Mouse (Mus musculus): ENCODE data around the gene Scamp4.
A peak's percentile ranks its signal among the peaks of the same experiment; 100 is the strongest.

Gene Scamp4

GRCm38 (mm10) chr10:80653156-80653720 is 50.6 kb downstream of the Scamp4 start:
- no peak for DNase-seq (ENCODE audit: low spot score in 2 of 2)

DNA sequence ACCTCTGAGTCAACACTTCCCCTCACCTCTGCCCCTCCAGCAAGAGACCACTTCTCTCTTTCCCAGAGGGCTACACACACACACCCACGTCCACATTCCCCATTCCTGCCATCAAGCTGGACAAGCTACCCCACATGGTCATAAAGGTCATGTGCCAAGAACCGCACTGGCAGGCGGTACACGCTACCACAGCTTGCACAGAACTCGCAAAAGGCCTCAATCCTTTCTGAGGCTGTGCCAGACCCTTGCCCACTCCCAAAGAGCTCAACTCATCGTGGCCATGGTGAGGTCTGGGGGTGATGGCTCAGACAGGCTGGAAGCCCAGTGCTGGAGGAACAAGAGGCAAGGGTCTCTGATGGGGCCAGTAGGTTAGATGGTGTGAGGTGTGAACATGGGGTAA is 52.2 kb downstream of the Scamp4 start:
- DNase-seq (ENCODE audit: low spot score in 2 of 2), result no peak

- DNase-seq (ENCODE audit: low spot score in 2 of 2), result no peak
Observed at GRCm38 (mm10) chr10:80655406-80656129, 52.9 kb downstream of the Scamp4 start.

- DNase-seq (ENCODE audit: low spot score in 2 of 2), result peak; percentile 86 to 92
Observed at GRCm38 (mm10) chr10:80656130-80656862, 53.6 kb downstream of the Scamp4 start.

DNA sequence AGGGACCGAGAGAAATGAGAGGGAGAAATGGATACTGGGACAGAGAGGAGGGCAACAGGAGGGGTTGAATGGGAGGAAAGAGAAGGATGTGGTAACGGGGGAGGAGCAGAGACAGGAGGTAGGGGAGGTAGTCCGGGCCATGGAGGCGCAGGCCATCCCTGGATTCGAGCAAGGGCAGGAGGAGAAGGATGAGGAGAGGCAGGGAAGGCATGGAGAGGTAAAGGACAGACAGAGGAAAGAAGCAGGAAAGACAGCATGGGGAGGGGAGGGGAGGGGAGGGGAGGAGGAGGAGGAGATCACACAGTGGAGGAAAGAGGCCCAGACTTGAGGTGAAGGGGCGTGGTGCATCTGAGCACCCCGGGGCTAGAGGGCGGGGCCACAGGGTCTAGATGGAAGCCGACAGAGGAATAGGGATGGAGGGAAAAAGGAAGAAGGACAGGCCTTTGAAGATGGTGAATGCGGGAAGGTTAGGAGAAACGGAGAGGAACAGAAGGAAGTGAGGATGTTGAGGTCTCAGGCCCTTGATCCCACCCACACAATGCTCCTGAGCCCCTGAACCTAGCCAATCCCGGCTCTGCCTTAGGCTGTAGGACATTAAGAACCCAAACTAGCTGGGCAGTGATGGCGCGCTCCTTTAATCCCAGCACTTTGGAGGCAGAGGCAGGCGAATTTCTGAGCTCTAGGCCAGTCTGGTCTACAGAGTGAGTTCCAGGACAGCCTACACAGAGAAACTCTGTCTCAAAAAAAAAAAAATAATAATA is 54.4 kb downstream of the Scamp4 start, which contains the start of gene Btbd2:
Btbd2 (minus strand) TSS at position 209 of the 761 bp plus-strand sequence.
- DNase-seq (ENCODE audit: low spot score in 2 of 2), result no peak

DNA sequence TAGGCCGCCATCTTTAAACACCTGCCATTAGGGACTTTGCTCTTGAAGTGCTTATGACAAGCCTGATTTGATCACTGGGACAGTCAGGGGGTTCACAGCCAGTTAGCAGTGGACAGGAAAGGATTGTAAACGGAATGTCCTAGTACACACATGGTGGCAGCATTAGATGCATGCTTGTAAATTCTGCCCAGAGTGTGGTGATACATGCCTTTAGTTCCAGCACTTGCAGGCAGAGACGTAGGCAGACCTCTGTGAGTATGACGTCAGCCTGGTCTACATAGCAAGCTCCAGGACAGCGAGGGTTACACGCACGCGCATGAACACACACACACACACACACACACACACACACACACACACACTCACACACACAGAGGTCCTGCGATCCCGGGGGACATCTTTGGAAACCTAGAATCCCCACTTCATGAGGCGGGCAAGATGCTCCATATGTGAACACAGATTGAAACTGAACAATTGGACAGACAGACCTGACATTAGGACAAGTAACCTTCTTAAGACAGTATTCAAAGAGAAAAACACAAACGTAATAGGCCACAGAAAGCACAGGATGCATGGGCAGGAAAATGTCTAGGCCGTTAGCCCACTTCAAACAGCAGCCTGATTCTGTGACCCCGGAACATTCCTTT is 55.6 kb downstream of the Scamp4 start:
- DNase-seq (ENCODE audit: low spot score in 2 of 2), result no peak

GRCm38 (mm10) chr10:80658841-80659202 is 56.1 kb downstream of the Scamp4 start:
- DNase-seq (ENCODE audit: low spot score in 2 of 2), result no peak

GRCm38 (mm10) chr10:80659213-80659612 is 56.5 kb downstream of the Scamp4 start:
- DNase-seq (ENCODE audit: low spot score in 2 of 2), result peak; percentile 84 to 90

- DNase-seq (ENCODE audit: low spot score in 2 of 2), result no peak
Observed at GRCm38 (mm10) chr10:80661149-80661548, 58.5 kb downstream of the Scamp4 start.

DNA sequence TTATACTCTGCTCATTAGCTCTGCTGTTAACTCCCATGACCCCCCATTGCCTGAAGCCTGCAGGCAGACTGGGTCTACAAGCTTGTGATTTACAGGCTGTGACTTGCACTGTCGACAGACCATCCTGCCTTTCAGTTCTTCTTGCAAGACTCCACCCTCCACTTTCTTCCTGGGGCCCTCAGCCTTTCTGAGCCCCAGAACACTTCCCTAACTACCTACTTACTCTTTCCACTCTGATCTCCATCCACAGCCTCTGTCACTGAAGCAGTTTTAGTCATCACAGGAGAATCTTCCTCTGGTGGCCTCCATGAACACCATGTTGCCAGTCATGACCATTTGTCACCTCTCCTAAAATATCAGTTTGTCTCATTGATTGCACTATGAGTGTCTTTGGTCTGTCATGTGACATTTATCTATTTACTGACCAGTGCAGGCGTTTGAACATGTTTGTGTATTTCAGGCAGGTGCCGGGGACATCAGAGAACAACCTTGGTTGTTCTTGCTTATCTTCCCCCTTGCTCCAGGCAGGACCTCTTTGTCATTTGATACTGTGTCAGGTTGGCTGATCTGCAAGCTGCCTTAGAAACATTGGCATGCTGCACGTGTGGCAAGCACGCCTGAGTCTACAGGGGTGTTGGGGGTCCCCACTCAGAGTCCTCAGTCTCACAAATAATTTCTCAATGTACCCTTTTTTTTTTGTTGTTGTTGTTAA is 61.0 kb downstream of the Scamp4 start:
- DNase-seq (ENCODE audit: low spot score in 2 of 2), result no peak

DNA sequence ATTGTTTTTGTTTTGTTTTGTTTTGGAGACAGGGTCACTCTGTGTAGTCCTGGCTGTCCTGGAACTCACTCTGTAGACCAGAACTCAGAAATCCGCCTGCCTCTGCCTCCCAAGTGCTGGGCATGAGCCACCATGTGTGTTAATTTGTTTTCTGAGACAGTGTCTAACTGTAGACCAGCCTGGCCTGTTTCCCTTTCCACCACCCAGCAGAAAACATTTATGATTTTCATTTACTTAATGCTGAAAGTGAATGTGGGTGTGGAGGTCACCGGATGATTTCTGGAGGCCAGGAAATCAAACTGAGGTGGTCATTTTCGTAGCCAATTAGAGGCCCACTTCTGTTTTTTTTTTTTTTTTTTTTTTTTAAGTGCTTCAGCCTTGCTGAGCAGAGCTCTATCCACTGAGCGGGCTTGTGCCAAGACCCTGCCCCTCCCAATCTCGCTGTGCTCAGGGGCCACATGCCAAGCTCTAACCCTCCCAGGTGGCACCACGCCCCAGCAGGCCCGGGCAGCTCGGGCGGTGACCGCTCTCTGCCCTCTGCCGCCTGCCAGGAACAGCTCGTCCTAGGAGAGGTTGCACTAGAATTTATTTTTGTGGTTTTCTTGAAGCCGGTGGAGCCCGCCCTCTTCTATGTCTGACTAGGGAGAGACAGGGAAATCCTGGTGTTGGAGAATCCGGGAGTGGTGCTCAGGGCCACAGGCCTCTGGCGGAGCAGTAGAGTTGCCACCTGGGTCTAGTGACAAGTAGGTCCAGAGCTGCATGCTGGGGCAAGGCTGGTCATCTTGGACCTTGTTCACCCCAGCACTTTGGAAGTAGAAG is 61.7 kb downstream of the Scamp4 start:
- peak in 1 of 2 experiments; percentile 36 for DNase-seq (ENCODE audit: low spot score in 2 of 2)

DNA sequence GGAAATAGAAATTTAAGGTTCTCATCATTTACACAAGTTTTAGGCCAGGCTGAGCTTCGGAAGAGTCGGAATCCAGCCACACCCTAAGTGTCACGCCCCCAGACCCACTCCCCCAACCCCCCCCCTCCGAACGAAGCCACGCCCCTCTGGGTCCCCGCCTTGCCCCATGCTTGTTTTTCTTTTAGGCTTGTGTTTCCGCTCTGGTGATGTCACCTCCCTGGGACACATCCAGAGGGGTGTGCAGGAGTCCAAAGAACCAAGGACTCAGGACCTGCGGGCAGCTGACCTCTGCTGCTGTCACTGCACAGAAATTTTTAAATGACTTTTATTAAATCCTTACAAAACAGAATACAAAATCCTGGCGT is 62.3 kb downstream of the Scamp4 start:
- no peak for DNase-seq (ENCODE audit: low spot score in 2 of 2)

Measured in right cerebral cortex, adult 2 months (tissue).